Mouse (Mus musculus) spleen, postnatal 10 days (tissue): ENCODE data around the gene Ubxn2a.

Experiments used
- DNase-seq, 2 experiments: peaks; one replicate each; pipeline ENCODE4 v3.0.0; 2021 to 2022; ENCODE audit warnings: low spot score in 2 of 2

The Ubxn2a gene

DNA sequence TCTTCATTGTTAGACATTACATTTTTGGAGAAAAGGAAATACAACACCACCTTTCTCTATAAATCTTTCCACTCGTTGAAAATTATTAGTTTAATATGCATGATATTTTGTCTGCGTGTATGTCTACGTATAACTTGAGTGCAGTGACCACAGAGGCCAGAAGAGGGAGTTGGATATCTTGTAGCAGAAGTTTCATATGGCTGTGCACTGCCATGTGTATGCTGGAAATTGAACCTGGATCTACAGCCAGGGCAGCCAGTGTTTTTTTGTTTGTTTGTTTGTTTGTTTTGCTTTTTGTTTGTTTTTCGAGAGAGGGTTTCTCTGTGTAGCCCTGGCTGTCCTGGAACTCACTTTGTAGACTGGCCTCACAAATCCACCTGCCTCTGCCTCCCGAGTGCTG, 28.5 kb downstream of the Ubxn2a start:
- DNase-seq: peak in 1 of 2 experiments; percentile 63

DNA sequence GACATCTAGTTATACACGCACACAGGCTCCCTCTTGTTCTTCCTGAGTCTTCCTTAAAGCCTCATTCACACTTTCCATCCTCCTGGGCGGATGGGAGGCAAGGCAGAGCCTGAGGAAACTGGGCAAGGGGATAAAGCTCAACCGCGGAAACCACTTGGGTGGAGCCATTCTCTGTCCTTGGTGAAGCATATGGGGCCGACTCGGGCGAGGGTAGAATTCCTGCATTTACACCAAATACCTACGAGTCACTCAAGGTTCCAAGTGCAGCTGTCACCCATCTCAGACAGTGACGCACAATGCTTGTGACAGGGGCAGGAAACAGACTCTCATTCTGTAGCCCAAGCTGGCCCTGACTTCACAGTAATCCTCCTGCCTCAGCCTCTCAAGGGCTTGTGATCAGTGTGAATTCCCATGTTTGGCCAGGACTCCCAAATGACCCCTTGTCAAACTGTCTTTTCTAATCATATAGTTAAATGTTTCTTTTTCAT, 29.2 kb downstream of the Ubxn2a start:
- no peak for DNase-seq

DNA sequence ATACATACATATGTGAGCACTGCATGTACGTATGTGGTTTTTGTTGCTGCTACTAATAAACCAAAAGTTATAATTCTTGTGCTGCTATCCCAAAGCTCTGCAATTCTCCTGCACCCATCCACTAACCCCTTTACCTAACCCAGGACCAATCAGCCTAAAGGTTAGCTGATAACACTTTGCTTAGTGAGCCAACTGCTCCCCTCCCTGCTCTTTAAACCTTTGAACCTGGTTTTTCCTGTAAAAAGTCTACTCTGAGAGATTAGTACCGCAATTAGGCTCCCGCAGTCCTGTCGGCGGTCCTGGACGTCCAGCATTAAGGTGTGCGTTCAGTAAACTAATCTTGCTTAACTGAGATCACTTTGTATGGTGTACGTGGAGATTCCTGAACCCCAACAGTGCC, 31.9 kb downstream of the Ubxn2a start:
- no peak for DNase-seq

DNA sequence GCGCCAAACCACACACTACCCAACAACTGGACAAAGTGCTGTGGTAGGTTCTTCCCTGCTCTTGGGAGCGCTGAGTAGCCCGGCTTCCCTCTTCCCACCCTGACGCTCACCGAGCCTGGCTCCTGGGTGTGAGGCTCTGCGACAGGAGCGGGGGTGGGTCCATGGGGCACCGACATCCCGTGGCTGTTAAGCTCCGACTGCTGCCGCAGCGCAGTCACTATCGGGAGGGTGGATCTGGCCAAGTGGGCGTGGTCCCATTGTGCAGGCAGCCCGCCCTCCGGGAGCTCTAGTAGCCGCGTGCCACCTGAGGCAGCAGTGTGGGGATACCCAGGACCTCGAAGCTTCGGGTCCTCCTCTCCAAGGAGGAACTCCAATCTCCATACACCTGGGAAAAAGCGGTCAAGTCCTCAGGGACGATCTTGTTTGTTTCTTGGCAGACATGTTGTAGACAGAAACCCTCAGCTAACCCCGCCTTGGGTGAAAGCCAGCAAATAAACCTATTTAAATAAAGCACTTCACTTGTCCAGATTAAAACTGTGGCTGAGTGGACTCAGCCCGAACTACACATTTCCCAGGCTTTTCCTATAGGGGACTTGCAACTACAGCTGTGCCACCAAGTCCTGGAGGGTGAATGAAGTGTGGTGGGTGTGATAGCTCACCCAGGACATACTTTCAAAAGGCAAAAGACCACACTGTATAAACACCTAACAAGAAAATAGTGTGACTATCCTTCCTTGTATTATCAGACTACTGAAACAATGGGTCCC, 33.2 kb downstream of the Ubxn2a start, which contains the start of gene Mfsd2b:
Mfsd2b (minus strand) TSS at position 199 of the 767 bp plus-strand sequence.
- peak; percentile 88 to 90 for DNase-seq

DNA sequence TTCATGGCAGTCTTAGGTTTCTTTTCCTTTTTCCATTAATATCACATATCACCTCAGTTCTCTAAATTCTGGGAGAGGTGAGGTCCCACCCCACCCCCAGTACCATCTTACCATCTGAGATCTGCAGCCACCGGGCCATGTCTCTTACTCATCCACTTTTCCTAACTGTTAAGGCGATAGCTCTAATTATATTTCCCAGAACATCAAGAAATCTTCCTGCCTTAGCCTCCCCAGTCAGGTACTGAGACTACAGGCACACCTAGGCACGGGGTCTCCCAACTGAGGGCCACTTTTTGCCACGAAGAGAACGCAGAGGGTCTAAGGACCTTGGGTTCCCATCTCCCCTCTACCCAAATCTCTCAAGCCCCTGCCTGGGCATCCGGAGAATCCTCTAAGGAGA, 34.0 kb downstream of the Ubxn2a start:
- peak in 1 of 2 experiments; percentile 40 for DNase-seq

DNA sequence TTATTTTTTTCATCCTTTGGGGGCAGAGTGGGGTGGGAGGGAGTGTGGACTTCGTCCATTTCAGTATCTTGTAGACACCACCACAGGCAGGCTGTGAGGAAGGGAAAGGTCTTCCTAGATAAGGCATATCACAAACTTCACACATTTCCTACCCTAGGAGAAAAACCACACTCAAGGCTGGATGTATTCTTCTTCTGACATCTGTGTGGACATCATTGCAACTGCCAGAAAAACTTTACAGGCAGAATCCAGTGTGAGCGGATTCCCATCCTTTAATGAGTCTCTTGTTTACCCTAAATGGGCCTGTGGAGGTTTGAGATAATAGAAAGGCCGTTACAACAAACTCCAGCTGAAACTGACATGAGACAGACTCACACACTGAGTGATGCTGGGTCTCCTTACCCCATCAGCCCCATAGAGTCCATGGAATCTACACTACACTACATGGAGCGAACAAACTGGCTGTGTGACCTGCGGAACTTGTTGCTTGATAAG, 34.5 kb downstream of the Ubxn2a start:
- DNase-seq: peak; percentile 46 to 47

DNA sequence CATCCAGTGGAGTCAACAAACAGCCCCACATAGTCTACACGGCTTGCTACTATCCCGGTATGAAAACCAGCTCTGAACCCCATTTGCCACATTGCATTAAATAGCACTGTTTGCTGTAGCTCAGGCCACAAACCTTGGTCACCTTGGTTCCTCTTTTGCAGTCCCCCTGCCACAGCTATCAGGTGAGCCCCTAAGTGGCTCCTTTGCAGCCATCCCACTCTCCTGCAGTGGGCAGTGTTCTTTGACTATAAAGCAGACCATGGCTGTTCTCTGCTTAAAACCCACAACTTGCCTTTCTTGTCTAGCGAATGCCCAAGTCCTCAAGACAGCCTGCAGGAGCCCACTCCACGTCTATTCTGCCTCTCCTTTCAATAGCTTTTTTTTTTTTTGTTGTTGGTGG, 35.2 kb downstream of the Ubxn2a start:
- DNase-seq: peak; percentile 40 to 45

DNA sequence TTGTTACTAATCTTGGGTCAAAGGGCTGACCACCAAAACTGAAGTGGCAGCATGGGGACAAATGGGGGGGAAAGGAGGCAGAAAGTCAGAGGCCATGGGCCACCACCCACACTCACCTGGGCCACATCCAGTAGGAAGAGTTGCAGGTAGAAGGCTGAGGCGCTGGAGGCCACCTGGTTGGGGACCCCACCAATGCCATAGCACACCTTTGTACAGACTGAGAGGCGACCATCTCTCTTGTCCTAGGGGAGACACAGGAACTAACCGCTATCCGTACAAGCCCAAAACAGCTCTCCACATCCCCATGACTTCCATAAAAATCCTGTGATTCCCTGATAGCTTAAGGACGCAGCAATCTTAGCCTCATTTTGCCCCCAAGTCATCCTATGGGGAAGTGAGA, 36.2 kb downstream of the Ubxn2a start:
- DNase-seq: no peak

DNA sequence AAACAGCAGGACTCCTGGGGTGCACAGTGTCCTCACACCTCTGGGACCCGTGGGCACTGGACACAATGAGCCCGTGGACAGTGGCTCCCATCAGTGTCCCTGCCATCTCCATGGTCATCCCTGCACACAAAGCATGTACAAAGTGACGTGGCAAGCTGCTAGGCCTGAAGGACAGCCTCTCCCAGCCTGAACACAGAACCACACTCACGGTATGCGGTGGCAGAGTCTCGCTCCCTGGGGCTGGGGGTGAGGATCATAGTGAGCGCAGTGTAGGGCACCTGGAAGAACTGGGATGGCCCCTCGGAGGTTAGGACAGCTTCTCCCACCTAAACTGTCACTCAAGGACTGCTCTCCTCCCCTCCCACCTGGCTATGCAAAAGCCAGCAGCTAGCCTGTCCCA, 38.6 kb downstream of the Ubxn2a start:
- no peak for DNase-seq

DNA sequence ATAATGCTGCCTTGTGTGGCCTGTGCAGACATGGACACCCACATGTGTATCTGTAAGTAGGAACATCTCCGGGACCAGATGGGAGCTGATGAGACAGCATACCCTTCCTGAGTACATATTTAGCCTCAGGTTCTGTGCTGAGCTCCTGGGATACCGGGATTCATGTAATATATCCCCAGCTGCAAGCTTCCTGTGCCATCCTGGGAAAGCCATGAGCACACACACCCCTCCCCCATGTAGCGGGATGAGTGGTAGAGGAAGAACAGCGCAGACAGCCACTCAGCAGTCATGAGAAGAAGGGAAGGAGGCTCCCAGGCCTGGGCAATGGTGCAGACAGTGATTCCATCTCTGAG, 43.2 kb downstream of the Ubxn2a start:
- no peak for DNase-seq

DNA sequence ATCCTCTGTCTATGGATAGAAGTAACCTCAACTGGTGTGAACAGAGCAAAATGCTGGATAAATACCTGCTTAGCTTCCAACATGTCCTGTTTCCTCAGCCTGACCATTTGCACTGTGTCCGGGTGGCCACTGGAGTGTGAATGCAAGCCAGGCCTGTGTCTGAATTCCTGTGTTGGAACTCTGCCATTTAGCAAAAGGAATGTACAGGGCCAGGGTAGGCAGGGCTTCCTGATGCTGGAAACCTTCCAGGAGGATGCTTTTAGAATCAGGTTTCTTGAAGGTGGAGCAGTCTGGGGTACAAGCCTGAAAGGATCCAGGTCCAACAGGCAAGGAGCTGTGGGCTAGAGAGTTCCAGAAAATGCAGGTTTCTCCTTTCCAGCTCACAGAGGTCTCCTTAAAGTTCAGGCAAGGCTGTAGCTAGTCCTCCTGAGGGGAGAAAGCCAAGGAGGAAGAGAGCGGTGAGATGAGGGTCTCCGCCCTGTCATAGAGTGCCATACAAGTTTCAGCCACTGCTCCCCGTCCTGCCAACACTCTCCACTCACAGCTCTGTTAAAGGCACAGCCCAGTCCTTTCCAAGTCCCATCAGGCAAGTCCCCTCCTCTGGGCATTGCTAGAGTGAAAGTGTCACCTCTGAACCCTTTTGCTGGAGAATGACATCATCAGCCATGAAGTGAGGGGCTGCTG, 43.7 kb downstream of the Ubxn2a start:
- no peak for DNase-seq

DNA sequence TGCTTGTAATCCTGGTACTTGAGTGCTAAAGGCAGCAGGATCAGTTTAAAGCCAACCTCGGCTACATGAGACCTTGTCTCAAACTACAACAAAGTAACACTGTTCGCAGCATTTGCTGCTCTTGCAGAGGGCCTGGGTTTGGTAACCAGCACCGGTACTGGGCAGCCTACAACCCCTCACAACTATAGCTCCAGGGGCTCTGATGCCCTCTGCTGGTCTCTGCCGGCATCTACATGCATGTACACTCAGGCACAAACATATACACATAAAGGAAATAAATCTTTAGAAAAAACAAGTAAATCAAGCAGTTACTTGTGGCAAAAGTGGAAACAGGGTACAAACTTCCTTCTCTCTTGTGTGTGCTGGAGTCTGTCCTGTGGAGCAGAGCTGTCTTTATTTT, 44.8 kb downstream of the Ubxn2a start:
- DNase-seq: peak in 1 of 2 experiments; percentile 48

DNA sequence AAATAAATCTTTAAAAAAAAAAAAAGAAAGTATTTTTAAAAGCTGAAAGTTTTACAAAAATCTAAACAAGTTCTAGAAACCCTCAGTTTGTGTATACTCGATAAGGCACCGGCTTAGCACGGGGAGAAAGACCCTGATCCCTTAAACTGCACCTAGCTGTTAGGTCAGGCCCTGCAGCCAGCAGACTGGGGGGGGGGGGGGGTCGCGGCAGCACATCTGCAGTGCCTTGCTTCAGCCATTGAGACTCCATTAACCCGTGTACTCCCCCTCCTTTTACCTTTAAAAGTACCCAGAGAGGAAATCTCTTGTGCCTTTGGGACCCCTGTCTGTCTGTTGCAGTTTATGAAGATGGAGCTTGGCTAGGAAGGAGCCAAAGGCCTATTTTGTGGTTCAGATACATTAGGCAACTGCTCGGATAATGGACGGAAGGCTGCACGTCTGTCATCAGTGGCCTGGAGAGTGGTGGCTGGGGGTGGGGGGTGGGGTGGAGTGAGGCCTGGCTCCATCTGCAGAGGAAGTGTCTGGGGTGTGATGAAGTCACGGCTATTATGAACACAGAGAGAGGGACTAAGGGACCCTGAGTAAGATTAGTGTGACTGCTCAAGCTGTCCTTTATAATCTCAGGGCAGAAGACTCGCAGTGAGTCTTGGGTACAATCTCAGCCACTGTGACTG, 48.1 kb downstream of the Ubxn2a start:
- DNase-seq: no peak

DNA sequence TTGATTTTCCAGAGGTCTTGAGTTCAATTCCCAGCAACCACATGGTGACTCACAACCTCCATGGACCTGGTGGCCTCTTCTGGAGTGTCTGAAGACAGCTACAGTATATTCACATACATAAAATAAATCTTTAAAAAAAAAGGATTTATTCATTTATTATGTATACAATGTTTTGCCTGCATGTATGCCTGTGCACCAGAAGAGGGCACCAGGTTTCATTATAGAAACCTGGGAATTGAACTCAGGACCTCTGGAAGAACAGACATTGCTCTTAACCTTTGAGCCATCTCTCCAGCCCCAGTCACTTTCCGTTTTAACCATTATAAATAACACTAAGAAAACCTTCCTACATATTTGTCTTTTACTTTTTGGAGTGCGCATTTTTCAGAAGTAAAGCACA, 50.7 kb downstream of the Ubxn2a start:
- no peak for DNase-seq

DNA sequence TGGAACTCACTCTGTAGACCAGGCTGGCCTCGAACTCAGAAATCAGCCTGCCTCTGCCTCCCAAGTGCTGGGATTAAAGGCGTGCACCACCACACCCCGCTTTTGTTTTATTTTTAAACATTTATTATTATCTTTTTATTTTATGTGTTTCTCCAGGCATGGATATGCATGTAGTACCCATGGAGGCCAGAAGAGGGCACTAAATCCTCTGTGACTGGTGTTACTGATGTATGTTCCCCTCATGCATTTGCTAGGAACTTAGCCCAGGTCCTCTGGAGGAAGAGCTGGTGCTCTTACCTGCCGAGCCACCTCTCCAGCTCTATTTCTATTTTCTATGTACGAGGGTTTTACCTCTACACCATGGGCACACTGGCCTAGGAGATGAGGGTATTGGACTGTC, 51.3 kb downstream of the Ubxn2a start:
- peak in 1 of 2 experiments; percentile 65 for DNase-seq

DNA sequence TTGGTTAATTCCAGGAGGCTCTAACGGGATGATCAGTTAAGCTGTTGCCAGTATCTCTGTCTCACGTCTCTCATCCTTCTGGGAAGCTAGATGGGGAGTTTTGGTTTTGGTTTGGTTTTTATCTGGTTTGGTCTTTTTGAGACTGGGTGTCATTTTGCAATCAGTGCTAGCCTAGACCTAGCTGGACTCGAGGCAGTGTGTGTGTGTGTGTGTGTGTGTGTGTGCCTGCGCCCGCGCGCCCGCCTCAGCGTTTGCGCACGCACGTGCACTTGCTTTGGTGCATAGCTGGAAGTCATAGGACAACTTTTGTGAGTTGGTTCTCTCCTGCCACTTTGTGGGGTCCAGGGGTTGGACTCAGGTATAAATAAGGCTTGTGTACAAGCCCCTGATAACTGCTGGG, 63.8 kb downstream of the Ubxn2a start:
- DNase-seq: peak; percentile 35 to 65

DNA sequence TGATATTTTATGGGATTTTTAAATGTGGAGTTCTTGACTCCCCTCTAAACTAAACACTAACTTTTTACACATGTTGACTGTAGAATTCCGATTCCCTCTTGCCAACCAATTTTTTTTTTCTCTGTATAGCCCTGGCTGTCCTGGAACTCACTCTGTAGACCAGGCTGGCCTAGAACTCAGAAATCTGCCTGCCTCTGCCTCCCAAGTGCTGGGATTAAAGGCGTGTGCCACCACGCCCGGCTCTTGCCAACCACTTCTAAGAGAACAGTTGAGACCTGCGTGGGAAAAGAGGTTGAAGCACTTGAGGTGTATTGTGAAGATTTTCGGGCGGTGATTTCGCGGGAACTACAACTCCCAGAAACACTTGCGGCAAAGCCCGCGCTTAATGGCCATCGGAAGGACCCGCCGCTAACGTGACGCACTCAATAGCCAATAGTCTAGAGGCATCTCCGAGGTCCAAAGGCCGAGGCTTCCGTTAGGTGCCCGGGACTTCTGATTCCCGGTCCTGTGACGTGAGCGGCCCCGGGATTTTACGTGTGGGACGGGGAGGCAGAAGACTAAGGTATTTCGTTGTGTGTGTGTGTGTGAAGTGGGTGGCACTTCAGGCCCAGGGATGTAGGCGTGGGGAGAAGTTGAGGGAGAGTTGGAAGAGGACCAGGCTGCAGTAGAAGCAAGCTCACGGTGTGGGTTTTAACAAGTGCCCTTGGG, 64.5 kb downstream of the Ubxn2a start, which contains the start of gene Wdcp:
Wdcp (plus strand) TSS at position 414 of the 708 bp plus-strand sequence.
- DNase-seq: peak; percentile 78 to 91

DNA sequence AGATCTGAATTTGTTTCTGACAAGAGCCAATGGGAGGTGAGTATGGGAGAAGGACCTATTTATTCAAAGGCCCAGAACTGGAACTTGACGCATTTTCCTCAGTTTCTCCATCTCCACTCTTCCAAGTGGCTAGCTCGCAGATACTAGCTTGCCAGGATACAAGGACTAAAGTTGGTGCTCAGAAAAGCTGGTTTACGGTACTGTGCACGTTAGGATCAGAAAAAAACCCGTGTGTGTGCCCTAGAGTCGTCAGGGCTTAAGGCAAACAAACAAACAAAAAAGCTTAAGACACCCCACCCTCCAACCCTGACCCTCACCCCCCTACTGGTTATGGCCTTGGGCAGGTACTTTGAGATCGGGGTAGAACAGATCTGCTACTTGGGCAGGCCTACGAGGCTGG, 65.0 kb downstream of the Ubxn2a start:
- no peak for DNase-seq

DNA sequence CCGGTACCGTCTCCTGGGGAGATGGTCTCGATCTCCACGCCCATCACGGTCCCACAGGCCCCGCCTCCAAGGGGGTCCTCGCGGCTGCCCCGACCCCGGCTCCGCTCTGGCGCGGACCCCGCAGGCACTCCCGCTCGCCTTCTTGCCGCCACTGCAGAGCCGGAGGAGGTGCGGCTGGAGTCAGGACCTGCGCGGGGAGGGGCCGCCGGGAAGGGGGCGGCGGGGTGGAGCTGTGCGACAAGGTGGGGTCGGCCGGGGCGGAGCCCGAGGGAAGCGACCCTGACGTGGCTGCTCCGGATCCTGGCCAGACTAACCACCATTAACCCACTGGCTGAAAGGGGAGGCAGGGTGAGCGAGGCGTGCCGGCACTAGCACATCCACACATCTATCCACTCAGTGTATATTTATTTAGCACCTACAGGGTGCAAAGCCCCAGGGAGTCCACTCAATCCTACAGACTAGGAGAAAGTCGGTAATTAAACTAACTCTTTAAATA, 66.1 kb downstream of the Ubxn2a start, which contains the start of gene Fkbp1b:
Fkbp1b (minus strand) TSS at position 200 of the 496 bp plus-strand sequence.
- peak in 1 of 2 experiments; percentile 43 for DNase-seq

DNA sequence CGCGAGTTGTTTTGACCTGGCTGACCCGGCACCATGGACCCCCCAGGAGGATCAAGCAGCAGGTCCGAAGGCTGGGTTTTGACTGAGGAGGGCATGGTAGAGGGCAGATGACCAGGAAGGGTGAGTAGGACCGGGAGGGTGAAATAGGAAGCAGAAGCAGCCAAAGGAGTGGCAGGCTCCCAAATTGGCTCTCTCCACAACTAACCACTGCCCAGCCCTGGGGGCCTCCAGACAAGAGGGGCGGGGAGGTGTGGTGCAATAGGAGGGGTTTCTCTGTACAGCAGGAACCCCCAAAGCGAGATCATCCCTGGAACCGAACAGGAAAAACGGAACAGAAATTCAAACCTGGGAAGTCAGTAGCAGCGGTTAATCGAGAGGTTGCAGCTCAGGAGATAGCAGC, 66.8 kb downstream of the Ubxn2a start:
- DNase-seq: no peak

DNA sequence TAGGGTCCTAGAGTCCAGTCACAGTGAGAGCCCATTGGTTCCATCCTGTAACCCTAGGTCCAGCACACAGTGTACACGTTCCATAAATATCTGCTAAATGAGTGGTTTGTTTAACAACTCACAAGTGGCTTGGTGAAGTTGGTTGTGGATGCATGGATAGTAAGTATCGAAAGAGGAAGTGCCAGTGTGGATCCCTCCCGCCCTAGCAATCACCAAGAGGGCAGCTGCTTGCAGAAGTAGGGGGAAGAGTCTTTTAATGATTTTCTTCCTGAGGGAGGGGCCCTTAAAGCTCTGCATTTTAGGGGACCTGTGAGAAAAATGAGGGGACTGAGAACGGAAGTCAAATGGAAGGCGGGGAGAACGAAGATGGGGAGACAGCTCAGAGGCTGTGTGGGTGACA, 67.5 kb downstream of the Ubxn2a start:
- no peak for DNase-seq
